Mouse (Mus musculus): ENCODE data around the gene Spg20.

Spg20 gene

DNA sequence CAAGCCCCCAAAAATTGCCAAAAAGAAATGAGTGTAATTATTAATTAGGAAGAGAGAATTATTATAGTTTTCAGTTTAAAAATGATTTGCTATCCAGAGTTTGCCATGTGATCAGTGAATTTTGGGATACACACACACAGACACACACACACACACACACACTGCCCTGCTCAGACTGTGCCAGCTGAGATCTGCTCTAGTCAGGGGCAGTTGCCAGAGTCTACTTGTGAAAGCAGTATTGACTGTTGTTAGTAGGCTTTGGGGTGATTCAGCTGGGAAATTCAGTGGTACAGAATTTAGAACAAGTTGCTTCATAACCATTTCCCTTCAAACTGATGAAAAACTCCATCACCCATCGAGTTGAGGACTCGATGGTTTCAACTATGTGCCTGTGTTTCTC lies 35.2 kb downstream of the Spg20 start:
- DNase-seq (ENCODE audit: low read depth, low spot score): no peak

DNA sequence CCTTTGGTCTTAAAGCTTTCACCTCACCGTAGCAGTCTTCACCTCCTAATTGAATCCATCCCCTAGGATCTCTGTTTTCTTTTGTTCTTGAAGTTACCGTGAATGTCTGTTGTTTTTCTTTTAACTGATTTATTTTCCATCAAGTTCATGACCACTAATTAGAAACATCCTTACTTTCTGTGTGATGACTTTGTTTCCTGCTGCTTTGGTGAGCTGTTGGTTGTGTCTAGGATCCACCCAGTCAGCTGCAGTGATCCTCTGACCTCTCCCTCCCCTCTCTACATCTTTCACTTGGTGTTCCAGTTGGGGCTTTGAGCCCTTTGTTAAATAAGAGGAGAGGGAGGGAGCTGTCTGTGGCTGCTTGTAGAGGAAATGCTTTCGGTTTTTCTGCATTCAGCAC lies 36.2 kb downstream of the Spg20 start:
- DNase-seq (ENCODE audit: low read depth, low spot score): no peak

DNA sequence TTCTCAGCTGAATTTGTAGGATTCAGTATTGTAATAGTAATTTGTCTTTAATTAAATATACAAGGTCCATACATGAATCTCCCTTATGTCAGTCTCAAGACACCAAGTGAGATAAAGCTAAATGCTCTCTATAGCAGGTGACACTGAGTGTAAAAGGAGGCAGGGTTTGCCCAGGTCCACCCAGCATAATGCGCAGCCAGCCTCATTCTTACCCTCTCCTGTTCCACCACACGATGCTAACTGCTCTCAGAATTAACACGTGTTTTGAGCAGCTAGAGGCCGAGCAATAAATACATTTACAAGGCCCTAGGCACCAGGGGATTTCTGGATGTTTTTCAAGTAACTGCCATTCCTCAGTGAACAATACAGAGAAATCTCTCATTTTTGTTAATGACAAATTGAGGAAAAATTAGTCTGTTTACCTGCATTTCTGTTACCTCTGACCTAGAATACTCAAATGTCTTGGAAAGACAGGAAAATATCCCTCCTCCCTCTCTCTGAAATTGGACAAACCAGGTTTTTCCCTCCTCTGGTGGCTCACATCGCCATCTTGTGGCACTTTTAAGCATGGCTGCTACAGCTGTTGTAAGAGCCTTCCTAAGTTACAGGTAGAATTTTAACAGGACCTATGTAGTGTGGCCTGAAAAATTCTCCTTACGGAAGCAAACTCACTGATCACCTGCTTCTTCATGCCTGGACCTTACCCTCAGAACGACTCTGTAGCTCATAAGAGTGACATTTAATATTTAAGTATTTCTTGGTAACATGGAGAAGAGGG lies 39.9 kb downstream of the Spg20 start:
- peak; percentile 13 for DNase-seq (ENCODE audit: low read depth, low spot score)

DNA sequence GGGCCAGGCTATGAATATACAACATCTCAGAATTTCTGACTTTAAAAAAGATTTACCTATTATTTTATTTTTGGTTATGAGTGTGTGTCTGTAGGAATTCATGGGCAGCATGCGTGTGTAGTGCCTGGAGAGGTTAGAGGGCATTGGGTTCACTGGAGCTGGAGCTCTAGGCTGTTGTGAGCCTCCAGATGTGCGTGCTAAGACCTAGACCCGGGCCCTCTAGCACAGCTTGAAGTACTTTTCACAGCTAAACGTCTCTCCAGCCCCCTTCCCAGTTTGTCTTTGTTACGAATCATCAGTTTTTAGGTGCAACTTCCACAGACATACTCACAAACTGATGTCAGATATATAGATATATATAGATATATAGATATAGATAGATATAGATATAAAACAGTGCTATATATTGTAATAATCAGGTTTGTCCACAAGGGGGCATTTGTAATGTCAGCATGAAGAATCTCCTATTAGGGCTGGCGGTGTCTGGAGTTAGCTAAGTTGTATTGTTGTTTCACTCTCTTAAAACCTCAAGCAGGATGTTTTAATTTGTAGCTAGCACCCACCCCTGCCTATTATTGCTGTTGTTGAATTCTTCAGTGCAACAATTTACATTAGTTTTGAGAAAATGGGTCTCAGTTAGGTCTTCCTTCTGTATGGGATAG lies 40.9 kb downstream of the Spg20 start:
- DNase-seq (ENCODE audit: low read depth, low spot score): peak; percentile 20

DNA sequence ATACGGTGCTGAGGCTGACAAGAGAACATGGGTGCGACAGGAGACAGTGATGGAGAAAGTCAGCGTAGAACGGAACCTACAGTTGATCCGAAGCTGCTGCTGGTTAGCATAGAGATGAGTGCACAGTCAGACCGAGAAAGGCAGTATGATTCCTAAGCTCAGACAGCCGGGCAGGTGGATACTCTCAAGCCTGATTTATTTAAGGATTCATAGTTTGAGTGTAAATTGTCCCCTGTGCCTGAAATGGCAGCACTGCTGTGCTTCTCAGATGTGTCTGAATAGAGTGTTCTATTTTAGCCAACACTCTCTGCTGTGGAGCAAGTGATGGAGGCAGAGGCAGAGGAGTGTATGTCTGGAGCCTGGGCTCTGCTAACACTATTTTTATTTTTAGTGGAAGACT lies 42.3 kb downstream of the Spg20 start:
- no peak for DNase-seq (ENCODE audit: low read depth, low spot score)

DNA sequence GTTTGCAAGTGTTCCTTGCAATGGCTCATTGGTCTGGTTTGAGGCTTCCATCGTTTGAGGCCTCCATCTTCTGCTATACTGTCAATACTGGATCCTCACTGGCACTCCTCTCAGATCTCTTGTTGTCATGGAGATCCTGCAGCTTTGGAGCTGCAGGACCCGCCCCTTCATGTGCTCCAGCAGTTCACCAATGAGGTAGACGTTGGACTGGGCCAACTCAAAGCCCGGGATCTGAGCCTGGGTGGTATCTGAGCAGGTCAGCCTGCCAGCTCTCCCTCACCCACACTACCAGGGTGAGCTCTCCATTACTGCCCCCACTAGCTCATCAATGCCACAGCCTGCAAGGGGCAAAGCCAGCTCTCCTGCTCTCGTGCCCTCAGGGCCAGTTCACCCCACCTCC lies 45.5 kb downstream of the Spg20 start:
- no peak for DNase-seq (ENCODE audit: low read depth, low spot score)

DNA sequence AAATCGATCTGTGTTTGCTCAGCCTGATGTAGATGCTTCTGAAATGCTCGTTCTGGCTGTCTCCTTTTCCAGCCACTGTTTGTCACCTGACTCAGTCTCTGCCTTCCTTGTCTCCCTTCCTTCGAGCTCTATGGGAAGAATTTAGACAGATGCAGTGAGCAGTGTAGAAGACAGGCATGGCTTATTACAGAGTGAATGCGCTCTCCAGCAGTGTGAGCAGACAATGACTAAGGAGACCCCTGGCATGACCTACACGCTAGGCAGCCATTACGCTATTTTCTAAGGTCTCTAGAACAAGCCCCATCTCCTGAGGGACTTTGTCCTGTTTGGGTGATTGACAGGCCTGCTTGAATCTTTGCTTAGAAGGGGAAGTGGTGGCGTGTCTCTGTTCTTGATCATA lies 49.2 kb downstream of the Spg20 start:
- no peak for DNase-seq (ENCODE audit: low read depth, low spot score)

DNA sequence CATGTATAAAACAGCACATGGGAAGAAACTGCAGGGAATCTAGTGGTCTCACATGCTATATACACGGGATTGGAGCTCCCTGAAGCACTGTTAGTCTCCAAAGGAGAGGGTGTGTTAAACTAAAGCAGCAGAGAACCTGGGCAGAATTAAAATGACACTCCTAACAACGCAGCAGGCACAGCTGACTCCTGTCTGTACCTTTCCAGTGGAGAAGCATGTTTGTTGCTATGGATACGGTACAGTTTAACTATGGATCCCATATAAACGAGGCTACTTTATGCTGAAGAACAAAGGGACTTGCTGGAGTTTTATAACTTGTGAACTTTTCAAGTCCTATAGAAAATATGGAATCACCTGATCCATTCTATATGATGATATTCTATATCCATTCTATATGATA lies 51.6 kb downstream of the Spg20 start:
- DNase-seq (ENCODE audit: low read depth, low spot score): no peak

DNA sequence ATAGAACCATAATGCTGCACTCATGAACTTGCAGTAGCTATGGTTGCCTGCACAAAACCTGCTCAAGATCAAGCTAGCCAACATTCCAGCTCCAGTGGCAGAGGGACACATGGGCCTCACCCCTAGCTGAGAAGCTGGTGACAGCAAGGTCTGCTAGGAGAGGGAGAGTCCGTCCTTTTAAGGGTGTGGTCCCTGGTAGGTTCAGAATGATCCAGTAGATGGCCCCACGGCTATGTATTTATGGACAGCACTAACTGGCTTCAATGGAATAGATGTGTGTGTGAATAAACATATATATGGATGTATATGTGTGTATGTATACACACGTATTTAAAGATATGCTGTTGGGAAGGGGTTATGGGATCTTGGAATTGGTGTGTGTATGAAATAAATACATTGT lies 60.6 kb downstream of the Spg20 start:
- no peak for DNase-seq (ENCODE audit: low read depth, low spot score)

DNA sequence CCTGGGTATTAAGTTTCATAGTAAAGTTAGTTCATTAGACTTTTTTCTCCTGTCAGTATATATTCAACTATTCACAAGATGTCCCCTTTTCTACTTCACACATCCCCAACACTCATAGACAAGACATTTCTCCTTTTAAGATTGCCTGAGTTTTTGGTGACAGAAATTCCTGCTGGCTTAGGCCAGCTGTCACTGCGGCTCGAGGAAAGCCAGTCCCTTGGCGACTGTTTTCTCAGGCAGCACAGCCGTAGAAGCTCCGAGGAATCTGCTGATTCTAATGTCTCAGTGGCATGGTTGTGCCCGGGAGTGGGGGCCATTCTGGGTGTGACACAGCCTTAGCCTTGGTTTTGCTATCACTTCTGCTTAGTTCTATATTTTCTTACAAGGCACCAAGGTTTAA lies 65.4 kb downstream of the Spg20 start:
- DNase-seq (ENCODE audit: low read depth, low spot score): no peak

DNA sequence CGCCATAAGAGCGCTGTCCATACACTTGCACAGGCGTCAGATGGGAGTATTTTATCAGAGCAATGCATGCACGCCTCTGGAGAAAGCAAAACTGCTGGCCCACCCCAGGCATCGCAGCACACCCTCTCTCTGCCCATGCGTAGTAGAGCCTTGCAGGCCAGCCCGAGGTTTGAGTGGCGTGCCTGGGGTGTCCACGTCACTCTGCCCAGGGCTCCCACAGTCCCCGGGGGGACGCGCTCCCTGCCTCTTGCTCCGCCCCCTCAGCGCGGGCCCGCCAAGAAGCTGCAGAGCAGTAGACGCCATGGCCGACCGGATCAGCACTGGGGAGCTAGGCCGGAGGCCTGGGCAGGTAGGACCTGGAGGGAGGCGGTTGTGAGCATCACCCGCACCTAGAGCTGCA lies 69.9 kb downstream of the Spg20 start, which contains the start of gene Sohlh2:
Gene Sohlh2, plus strand, starts transcription at position 263 of the 400 bp plus-strand sequence.
- no peak for DNase-seq (ENCODE audit: low read depth, low spot score)

All from skeletal muscle tissue, adult 2 months (tissue).